Mouse (Mus musculus) right cerebral cortex, postnatal 4 days (tissue): ENCODE data around the gene Capn15.
A peak's percentile ranks its signal among the peaks of the same experiment; 100 is the strongest.

Source experiments
- DNase-seq: peaks from one replicate; pipeline ENCODE4 v3.0.0-alpha.2; 2022

The Capn15 gene

GRCm38 (mm10) chr17:25985306-25986294 lies at the start of gene Capn15:
Gene Capn15, minus strand, starts transcription at chr17:25985796.
- DNase-seq = peak; percentile 93

DNA sequence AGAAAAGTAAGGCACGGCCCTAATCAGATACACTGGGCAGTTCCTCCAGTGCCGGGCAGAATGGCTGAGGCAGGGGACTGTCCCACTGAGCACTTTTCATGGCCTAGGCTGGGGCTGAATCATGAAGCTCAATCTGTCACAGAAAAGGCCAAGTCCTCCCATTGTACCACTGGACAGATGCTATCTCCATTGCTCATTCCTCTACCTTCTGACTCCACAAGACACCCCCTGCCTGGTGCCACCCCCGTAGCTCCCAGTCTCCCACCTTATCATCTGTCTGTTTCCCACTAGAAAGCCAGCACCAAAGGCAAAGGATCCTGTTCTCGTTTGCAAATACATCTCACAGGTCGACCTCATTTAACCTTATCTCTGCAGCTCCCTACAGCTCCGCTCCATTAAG lies 46.4 kb upstream of the Capn15 start:
- no peak for DNase-seq

GRCm38 (mm10) chr17:26031583-26031982 lies 46.0 kb upstream of the Capn15 start:
- DNase-seq = no peak

GRCm38 (mm10) chr17:26028261-26028660 lies 42.7 kb upstream of the Capn15 start:
- no peak for DNase-seq

DNA sequence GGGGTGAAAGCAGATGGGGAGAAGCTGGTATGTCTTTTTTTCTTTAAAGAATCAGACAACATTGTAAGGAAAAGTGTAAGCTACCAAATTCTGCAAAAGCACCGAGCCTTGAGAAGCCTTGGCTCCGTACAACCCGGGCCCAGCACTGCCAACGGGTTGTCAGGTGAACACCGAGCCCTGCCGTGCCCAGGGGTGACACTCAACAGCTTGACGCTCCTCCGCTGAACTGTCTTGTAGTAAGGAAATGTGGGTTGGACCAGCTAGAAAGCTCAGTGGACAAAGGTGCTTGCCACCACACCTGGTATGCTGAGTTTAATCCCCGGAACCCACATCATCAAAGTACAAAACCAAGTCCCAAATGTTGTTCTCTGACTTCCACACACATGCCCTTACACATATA lies 39.1 kb upstream of the Capn15 start:
- DNase-seq = no peak

DNA sequence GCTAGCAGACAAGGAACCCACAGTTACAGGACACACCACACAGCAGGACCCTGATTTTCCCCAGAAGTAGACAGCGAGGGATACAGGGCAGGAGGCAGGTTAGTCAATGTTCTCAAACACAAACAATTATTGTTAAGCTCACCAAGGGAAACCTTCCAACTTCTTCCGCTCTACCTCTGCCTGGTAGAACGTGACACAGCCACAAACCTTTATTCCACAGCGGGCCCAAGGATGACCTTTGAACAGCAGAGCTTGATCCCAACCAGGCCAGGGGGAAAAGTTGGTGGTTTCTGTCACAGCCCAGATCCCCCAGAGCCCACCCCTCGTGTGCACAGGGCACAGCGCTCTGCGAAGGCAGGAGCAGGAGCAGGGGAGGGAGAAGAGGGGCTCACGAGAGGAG lies 38.4 kb upstream of the Capn15 start:
- no peak for DNase-seq

DNA sequence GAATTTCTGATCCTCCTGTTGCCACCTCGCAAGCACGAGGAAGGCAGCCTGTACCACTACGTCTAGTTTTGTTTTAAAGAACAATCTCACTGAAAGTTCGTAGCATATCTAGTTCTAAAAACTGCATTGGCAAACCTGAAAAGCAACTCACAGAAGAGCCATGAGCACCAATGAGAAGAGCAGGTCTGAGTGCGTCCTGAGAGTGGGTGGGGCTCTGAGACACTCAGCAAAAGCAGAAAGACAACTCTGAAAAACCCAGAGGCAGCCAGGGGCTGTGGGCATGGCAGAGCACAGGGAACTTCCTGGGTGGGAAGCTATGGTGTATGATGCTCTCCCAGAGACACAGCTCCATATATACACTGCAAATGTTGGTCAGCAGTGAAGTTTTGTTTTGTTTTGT lies 37.6 kb upstream of the Capn15 start:
- DNase-seq = no peak

GRCm38 (mm10) chr17:26021728-26022341 lies 36.2 kb upstream of the Capn15 start:
- no peak for DNase-seq

- DNase-seq = no peak
Observed at GRCm38 (mm10) chr17:26020848-26021347, 35.3 kb upstream of the Capn15 start.

DNA sequence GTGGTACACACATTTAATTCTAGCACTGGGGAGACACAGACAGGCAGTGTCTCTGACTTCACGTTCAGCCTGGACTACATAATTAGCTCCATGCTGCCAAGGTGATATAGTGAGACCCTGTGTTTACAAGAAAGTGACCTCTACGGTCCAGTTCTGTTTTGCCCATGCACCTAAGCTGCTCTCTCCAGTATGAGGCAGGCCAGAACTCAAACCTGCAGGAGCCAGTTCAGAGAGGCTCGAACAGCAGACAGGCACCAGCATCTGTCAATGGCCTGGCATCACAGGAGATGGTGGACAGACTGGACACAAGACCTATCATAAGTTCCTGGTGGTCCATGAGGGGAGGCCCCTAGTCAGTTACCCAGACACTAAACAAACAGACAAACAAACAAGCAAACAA lies 32.8 kb upstream of the Capn15 start:
- DNase-seq = no peak

DNA sequence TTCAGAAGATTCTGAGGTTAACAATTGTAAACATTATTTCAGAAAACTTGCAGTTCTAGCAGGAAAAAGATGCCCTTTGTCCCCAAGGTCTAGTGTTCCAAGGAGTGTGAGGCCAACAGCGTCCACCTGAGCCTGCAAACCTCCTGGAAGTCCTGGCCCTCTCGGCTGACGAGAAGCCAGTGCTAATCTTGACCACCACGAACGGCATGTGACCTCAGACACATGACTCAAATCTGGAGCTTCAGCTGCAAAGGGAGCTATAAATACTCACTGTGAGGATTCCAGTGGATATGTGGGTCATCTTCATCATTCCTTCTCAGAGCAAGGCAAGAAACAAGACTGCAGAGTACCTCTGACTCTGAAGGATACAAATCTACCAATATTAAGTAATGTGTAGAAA lies 32.4 kb upstream of the Capn15 start:
- DNase-seq = no peak

- DNase-seq = no peak
Observed at GRCm38 (mm10) chr17:26017021-26017420, 31.4 kb upstream of the Capn15 start.

GRCm38 (mm10) chr17:26013711-26014110 lies 28.1 kb upstream of the Capn15 start:
- DNase-seq = no peak

DNA sequence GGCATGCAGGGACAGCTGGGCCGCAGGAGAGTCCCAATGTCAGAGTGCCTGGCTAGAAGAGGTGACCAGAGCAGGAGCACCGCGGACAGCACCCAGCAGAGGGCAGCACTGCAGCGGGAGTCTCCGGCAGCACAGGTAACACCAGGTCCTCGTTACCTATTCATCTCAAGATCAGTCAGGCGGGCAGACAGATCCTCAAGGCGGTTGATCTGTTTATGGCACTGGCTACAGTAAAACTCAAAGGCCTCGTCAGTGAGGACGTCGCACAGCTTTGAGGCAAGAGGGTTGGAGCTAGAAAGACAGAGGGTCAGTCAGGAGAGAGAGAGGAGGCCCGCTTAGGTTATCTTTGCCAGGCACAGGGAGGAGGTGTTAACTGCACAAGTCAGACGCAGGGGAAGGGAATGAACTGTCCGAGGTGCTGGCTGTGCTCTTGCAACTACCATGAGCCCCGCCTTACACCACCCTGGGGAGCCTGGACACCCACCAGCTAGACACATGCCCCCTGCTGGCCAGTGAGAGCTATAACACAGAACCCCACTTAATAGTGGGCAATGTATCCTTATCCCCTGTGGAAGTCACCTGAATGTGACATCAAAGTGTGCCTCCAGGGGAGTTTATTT lies 26.4 kb upstream of the Capn15 start:
- peak; percentile 71 for DNase-seq

DNA sequence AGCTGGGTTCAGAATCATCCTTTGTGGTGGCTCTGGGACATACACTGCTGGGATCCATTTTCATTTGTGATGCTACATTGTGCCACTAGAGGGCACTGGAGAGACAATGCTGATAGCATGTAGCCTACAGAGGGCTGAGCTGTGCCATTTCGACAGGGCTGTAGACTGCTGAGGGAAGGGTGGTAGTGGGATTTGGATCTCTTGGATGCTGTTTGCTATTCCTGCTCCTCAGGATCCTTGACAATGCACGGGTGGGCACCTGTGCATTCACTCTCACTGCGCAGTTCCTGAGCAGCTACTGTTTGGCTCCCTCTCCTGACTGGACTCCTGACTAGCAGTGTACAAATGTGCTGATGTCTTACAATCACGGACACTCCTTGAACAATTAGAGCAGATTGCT lies 23.9 kb upstream of the Capn15 start:
- peak; percentile 79 for DNase-seq

DNA sequence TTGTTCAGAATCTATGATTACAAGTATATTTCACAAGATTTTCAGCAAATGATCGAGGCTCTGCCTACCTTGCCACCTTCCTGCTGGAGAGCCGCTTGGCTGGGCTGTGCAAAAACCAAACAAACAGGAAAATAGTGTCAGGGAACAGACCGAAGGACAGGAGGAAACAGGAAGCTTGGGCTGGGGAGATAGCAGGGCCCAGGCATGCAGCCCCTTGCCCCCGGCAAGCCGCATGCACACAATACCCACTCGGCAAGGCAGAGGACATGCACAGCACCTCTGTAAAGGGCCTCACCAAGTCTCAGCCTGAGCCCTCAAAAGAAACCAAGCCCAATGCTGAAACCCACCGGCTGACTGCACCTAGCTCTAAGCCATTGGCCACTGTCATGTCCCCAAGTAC lies 23.2 kb upstream of the Capn15 start:
- no peak for DNase-seq

DNA sequence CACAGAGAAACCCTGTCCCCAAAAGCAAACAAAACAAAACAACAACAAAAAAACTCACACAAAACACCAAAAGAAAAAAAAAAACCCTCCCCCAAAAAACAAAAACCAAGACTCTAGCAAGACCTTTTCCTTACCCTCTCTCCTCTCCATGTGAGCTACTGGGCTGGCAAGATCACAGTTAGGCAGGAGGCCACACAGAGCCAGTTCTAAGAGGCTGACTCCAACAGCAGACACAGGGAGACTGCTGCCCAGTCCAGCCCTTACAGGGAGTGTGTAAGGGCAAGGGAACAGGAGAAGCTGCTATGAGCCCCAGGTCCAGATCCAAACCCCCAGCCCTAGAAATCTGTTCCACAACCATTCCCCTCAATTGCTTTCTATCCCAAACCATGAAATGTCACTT lies 22.7 kb upstream of the Capn15 start:
- no peak for DNase-seq

GRCm38 (mm10) chr17:26007646-26008045 lies 22.1 kb upstream of the Capn15 start:
- no peak for DNase-seq

GRCm38 (mm10) chr17:26005731-26006450 lies 20.3 kb upstream of the Capn15 start:
- no peak for DNase-seq

DNA sequence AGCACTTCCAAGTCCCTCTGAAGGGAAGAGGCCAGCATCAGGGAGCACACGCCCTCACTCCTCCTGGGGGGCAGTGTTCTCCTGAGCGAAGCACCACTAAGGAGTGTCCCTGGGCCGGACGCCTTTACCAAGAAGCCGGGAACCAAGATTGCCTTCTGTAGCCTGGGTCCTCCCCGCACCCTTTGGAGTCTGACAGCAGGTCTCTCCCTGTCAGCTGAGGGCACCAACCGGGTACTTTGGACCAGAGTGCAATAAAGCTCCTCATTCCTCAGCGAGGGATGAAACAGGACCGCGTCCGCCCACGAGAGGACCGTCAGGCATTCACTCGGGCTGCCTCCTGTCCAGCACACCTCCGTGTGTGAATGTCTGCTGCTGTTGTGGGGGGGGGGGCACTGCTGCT lies 19.1 kb upstream of the Capn15 start:
- no peak for DNase-seq

DNA sequence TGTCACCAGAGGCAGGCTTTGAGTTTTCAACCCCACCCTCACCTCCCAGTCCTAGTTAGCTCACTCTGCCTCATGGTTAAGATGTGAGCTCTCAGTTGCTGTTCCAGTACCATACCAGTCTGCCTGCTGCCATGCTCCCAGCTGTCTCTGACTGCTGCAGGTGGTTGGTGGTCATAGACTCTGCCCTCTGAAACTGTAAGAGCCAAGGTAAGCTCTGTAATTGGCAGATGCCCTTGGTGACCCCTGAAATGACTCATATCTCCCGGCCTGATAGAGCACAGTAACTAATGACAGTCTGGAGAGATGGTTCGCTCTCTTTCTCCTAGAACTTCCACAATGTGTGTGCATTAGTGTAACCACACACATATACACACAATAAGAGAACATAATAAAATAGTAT lies 18.3 kb upstream of the Capn15 start:
- DNase-seq = no peak

DNA sequence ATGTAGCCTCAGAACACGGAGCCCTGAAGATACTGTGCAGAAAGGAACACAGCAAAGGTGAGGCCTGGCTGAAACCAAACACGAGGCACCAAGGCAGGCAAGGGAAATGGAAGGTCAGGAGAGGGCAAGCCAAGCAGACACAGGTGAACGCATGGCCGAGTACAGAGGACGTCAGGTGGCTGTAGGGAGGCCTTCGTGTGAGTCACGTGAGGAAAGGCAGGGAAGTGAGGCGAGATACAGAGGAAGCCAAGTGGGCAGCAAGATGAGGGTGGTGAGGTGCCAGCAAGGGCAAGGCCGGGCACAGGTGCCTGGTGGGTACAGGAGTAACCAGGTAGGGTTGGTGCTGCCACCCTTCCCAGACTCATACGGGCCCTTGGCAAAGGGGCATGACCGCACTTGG lies 12.8 kb upstream of the Capn15 start:
- DNase-seq = no peak

DNA sequence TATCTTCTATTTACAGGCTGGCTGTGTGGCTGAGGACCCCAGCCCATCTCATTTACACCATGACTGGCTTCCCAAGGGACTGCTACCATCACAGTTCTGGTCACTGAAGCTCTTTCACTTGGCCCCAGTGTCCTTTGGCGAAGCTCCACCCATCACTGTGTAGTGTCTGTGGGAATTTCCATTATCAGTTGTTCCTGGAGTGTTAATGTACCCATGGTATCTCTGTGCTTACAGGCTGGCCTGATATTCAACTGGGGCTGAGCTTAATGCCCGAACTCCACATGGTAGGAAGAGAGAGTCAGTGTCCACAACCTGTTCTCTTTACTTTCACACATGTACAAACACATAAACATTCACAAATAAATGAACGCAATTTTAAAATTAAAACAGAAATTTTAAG lies 7.9 kb upstream of the Capn15 start:
- DNase-seq = no peak
